Mouse (Mus musculus): ENCODE measurements around the gene Laptm4a. TPM values are rescaled to one million over a fixed set of nuclear protein-coding genes. Genes with fewer than 3 reads are reported as not detected.

Gene Laptm4a
- polyA plus RNA-seq, 1 experiment from 2014 or later = 197 TPM

- ATAC-seq (ENCODE audit: low FRiP score) = no peak
Measured at GRCm38 (mm10) chr12:8888445-8888844, 33.0 kb upstream of the Laptm4a start.

GRCm38 (mm10) chr12:8889117-8889665 lies 32.3 kb upstream of the Laptm4a start:
- H3K4me3 ChIP-seq (replicated peaks) = no peak overlapping the region

More at GRCm38 (mm10) chr12:8888445-8888844, 33.0 kb upstream of the Laptm4a start:
- no peaks in the 10 kb centered on the region for H3K27me3 ChIP-seq (replicated peaks)
- no peaks in the 10 kb centered on the region for H3K9me3 ChIP-seq (replicated peaks)
- H3K27ac ChIP-seq (replicated peaks) = no peak overlapping the region
- H3K9ac ChIP-seq (replicated peaks) = no peak overlapping the region
- peaks cover 7% of the 10 kb centered on the region; the same call in 1 of the 2 replicates for H3K4me1 ChIP-seq
- WGBS = 59% methylated on average over 7 of the region's 7 CpGs
- no peak overlapping the region for H3K4me2 ChIP-seq
- H3K36me3 ChIP-seq = no peaks in the 10 kb centered on the region
- H3K4me3 ChIP-seq (replicated peaks) = no peak overlapping the region

GRCm38 (mm10) chr12:8892876-8893532 lies 28.5 kb upstream of the Laptm4a start:
- no peak overlapping the region for H3K27ac ChIP-seq (replicated peaks)
- H3K36me3 ChIP-seq = no peaks in the 10 kb centered on the region
- H3K9me3 ChIP-seq (replicated peaks) = no peaks in the 10 kb centered on the region
- peak overlapping the region; percentile 28 for H3K4me2 ChIP-seq
- H3K4me1 ChIP-seq = peaks cover 2% of the 10 kb centered on the region; the same call in 1 of the 2 replicates
- no peaks in the 10 kb centered on the region for H3K27me3 ChIP-seq (replicated peaks)
- no peak for ATAC-seq (ENCODE audit: low FRiP score)
- no peak overlapping the region for H3K9ac ChIP-seq (replicated peaks)
- no peak overlapping the region for H3K4me3 ChIP-seq (replicated peaks)
- 59% methylated on average over 16 of the region's 21 CpGs for WGBS

More at GRCm38 (mm10) chr12:8889117-8889665, 32.3 kb upstream of the Laptm4a start:
- WGBS = 25% methylated on average over 10 of the region's 10 CpGs
- Histone ChIP-seq H3K36me3 (no peaks in the 10 kb centered on the region), H3K9me3 (replicated peaks) (no peaks in the 10 kb centered on the region), H3K4me1 (peaks cover 9% of the 10 kb centered on the region; the same call in 1 of the 2 replicates), H3K27me3 (replicated peaks) (no peaks in the 10 kb centered on the region), H3K4me2 (no peak overlapping the region), H3K27ac (replicated peaks) (no peak overlapping the region), H3K9ac (replicated peaks) (no peak overlapping the region)
- no peak for ATAC-seq (ENCODE audit: low FRiP score)

- no peak for ATAC-seq (ENCODE audit: low FRiP score)
- H3K4me1 ChIP-seq = peaks cover 24% of the 10 kb centered on the region
- H3K4me2 ChIP-seq = no peak overlapping the region
- H3K9me3 ChIP-seq (replicated peaks) = no peaks in the 10 kb centered on the region
- H3K4me3 ChIP-seq (replicated peaks) = no peak overlapping the region
- H3K9ac ChIP-seq (replicated peaks) = no peak overlapping the region
- no peak overlapping the region for H3K27ac ChIP-seq (replicated peaks)
- no peaks in the 10 kb centered on the region for H3K36me3 ChIP-seq
- H3K27me3 ChIP-seq (replicated peaks) = no peaks in the 10 kb centered on the region
- 61% methylated on average over 7 of the region's 7 CpGs for WGBS
Measured at GRCm38 (mm10) chr12:8897140-8897539, 24.3 kb upstream of the Laptm4a start.

- 41% methylated on average over 19 of the region's 19 CpGs for WGBS
- Histone ChIP-seq H3K4me2 (no peak overlapping the region), H3K4me3 (replicated peaks) (no peak overlapping the region), H3K4me1 (peaks cover 22% of the 10 kb centered on the region), H3K27me3 (replicated peaks) (no peaks in the 10 kb centered on the region), H3K36me3 (no peaks in the 10 kb centered on the region), H3K27ac (replicated peaks) (peak overlapping the region; percentile 37; the same call in 1 of the 2 replicates), H3K9me3 (replicated peaks) (no peaks in the 10 kb centered on the region), H3K9ac (replicated peaks) (no peak overlapping the region)
- ATAC-seq (ENCODE audit: low FRiP score) = peak; percentile 36
Measured at GRCm38 (mm10) chr12:8898879-8899785, 22.3 kb upstream of the Laptm4a start.

- Histone ChIP-seq H3K4me1 (peaks cover 22% of the 10 kb centered on the region), H3K4me2 (no peak overlapping the region), H3K36me3 (no peaks in the 10 kb centered on the region), H3K4me3 (replicated peaks) (no peak overlapping the region), H3K9me3 (replicated peaks) (no peaks in the 10 kb centered on the region), H3K27ac (replicated peaks) (0 out of 2 replicates have a peak overlapping the region, but pooled peaks have one; percentile 37), H3K9ac (replicated peaks) (no peak overlapping the region), H3K27me3 (replicated peaks) (no peaks in the 10 kb centered on the region)
- 26% methylated on average over 4 of the region's 4 CpGs for WGBS
- no peak for ATAC-seq (ENCODE audit: low FRiP score)
Measured at GRCm38 (mm10) chr12:8900107-8900698, 21.3 kb upstream of the Laptm4a start.

- Histone ChIP-seq H3K9me3 (replicated peaks) (no peaks in the 10 kb centered on the region), H3K4me1 (peaks cover 22% of the 10 kb centered on the region), H3K4me2 (no peak overlapping the region), H3K4me3 (replicated peaks) (no peak overlapping the region), H3K27me3 (replicated peaks) (no peaks in the 10 kb centered on the region), H3K27ac (replicated peaks) (no peak overlapping the region), H3K36me3 (no peaks in the 10 kb centered on the region), H3K9ac (replicated peaks) (no peak overlapping the region)
- ATAC-seq (ENCODE audit: low FRiP score) = no peak
- WGBS = 63% methylated on average over 5 of the region's 5 CpGs
Measured at GRCm38 (mm10) chr12:8900919-8901663, 20.4 kb upstream of the Laptm4a start.

GRCm38 (mm10) chr12:8901934-8902333 lies 19.5 kb upstream of the Laptm4a start:
- Histone ChIP-seq H3K4me3 (replicated peaks) (no peak overlapping the region), H3K9me3 (replicated peaks) (no peaks in the 10 kb centered on the region), H3K4me2 (no peak overlapping the region), H3K9ac (replicated peaks) (no peak overlapping the region), H3K36me3 (no peaks in the 10 kb centered on the region), H3K27me3 (replicated peaks) (no peaks in the 10 kb centered on the region), H3K4me1 (peaks cover 22% of the 10 kb centered on the region), H3K27ac (replicated peaks) (no peak overlapping the region)
- 26% methylated on average over 2 of the region's 2 CpGs for WGBS
- ATAC-seq (ENCODE audit: low FRiP score) = no peak

- Histone ChIP-seq H3K4me2 (no peak overlapping the region), H3K36me3 (no peaks in the 10 kb centered on the region), H3K9ac (replicated peaks) (no peak overlapping the region), H3K27me3 (replicated peaks) (no peaks in the 10 kb centered on the region), H3K9me3 (replicated peaks) (no peaks in the 10 kb centered on the region), H3K27ac (replicated peaks) (no peak overlapping the region), H3K4me3 (replicated peaks) (no peak overlapping the region), H3K4me1 (peaks cover 22% of the 10 kb centered on the region)
- ATAC-seq (ENCODE audit: low FRiP score) = no peak
- WGBS = 33% methylated on average over 3 of the region's 3 CpGs
Measured at GRCm38 (mm10) chr12:8902479-8902878, 19.0 kb upstream of the Laptm4a start.

- Histone ChIP-seq H3K36me3 (no peaks in the 10 kb centered on the region), H3K4me1 (peaks cover 23% of the 10 kb centered on the region), H3K9ac (replicated peaks) (peak overlapping the region; percentile 20; the same call in 1 of the 2 replicates), H3K4me2 (peak overlapping the region; percentile 12; the same call in 1 of the 2 replicates), H3K9me3 (replicated peaks) (no peaks in the 10 kb centered on the region), H3K27me3 (replicated peaks) (no peaks in the 10 kb centered on the region), H3K27ac (replicated peaks) (peak overlapping the region; percentile 67), H3K4me3 (replicated peaks) (no peak overlapping the region)
- ATAC-seq (ENCODE audit: low FRiP score) = peak; percentile 62
- 5% methylated on average over 16 of the region's 16 CpGs for WGBS
Measured at GRCm38 (mm10) chr12:8912860-8913685, 8.4 kb upstream of the Laptm4a start.

Data from neural tube, embryonic 15.5 days (tissue).